Mouse (Mus musculus) macrophage (primary cell): ENCODE data around the gene Il6st. TPM values are rescaled to one million over a fixed set of nuclear protein-coding genes. Genes with fewer than 3 reads are reported as not detected.
A peak's percentile ranks its signal among the peaks of the same experiment; 100 is the strongest.

Experiments used
- H3K27ac ChIP-seq: fragments of 350-480 bp; formaldehyde crosslinking; 2 replicates; pipeline ENCODE4 v1.9.0; 2021
- H3K36me3 ChIP-seq: fragments of 350-480 bp; formaldehyde crosslinking; 2 replicates; pipeline ENCODE4 v1.9.0; 2021; ENCODE audit errors: inconsistent target
- H3K4me3 ChIP-seq: fragments of 350-480 bp; formaldehyde crosslinking; 2 replicates; pipeline ENCODE4 v1.9.0; 2021; ENCODE audit errors: inconsistent target
- H3K79me2 ChIP-seq: fragments of 350-480 bp; formaldehyde crosslinking; 2 replicates; pipeline ENCODE4 v1.9.0; 2021; ENCODE audit errors: inconsistent target
- WGBS: methylation state at CpG from one replicate; pipeline ENCODE4 v1.1.7; 2026; ENCODE audit warnings: inconsistent platforms; ENCODE audit not compliant: missing documents; 5-methylcytosine and 5-hydroxymethylcytosine counted together
- polyA plus RNA-seq: library from polyadenylated mRNA; stranded (reverse); fragments of 250-400 nt; gene quantifications from 3 replicates; pipeline ENCODE4 v1.2.4, GENCODE M21; 2018; ENCODE audit warnings: inconsistent platforms

Il6st gene
- polyA plus RNA-seq, 1 experiment from 2014 or later: 79.6 TPM

- no peaks in the 10 kb centered on the region for H3K79me2 ChIP-seq
- H3K27ac ChIP-seq: no peak overlapping the region
- 65% methylated on average over 7 of the region's 8 CpGs for WGBS
- H3K4me3 ChIP-seq: no peak overlapping the region
- H3K36me3 ChIP-seq: no peaks in the 10 kb centered on the region
These were observed 28.4 kb upstream of the Il6st start for GRCm38 (mm10) chr13:112435241-112436075.

GRCm38 (mm10) chr13:112436288-112436687 lies 27.6 kb upstream of the Il6st start:
- H3K79me2 ChIP-seq: no peaks in the 10 kb centered on the region
- H3K36me3 ChIP-seq: no peaks in the 10 kb centered on the region
- no peak overlapping the region for H3K27ac ChIP-seq
- 93% methylated on average over 6 of the region's 7 CpGs for WGBS
- no peak overlapping the region for H3K4me3 ChIP-seq

DNA sequence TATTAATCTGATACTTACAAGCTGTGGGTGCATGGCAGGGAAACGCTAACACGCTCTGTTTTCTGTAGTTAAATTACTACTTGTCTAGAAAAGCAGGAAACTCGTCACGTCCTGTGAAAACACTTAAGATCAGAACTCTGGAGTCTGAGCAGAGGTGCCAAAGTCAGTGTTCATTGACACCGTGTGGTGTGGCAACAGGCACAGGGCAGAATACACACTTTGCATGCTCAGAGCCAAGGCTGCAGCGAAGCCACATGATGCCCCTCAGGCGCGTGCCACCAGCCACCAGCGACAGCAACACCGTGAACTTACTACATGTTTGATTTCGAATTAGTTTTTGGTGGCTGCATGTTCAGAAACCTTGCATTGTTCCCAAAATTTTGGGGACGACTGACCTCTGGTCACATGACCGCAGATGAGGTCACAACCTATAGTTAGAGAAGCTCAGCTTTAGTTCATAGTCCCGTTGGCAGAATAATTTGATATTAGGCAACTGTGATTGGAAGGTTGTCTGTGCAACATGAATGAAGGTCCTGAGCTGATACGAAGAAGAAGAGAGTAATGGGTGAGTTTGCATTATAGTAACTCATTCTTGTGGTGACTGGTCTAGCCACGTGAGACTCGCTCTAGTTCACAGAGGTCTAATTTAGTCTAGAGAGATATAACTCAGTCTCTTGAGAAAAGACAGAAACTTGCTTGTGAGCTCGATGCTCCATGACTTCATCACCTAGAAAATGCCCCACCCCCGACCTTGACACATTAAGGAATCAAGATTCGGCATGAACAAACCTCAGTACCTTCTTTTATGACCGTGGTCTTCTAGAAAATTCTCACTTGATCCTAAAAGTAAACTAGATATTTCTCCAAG lies 25.6 kb upstream of the Il6st start:
- WGBS: 61% methylated on average over 21 of the region's 21 CpGs
- Histone ChIP-seq H3K36me3 (no peaks in the 10 kb centered on the region), H3K4me3 (no peak overlapping the region), H3K79me2 (no peaks in the 10 kb centered on the region), H3K27ac (peak overlapping the region; percentile 96)

GRCm38 (mm10) chr13:112439105-112439818 lies 24.6 kb upstream of the Il6st start:
- H3K27ac ChIP-seq: peak overlapping the region; percentile 96
- no peaks in the 10 kb centered on the region for H3K36me3 ChIP-seq
- no peaks in the 10 kb centered on the region for H3K79me2 ChIP-seq
- WGBS: 16% methylated on average over 15 of the region's 15 CpGs
- peak overlapping the region; percentile 5; the same call in 1 of the 2 replicates for H3K4me3 ChIP-seq

GRCm38 (mm10) chr13:112439917-112440361 lies 23.9 kb upstream of the Il6st start:
- Histone ChIP-seq H3K27ac (peak overlapping the region; percentile 96), H3K79me2 (no peaks in the 10 kb centered on the region), H3K4me3 (no peak overlapping the region; the same call in 1 of the 2 replicates), H3K36me3 (no peaks in the 10 kb centered on the region)
- 0% methylated on average over 9 of the region's 9 CpGs for WGBS

DNA sequence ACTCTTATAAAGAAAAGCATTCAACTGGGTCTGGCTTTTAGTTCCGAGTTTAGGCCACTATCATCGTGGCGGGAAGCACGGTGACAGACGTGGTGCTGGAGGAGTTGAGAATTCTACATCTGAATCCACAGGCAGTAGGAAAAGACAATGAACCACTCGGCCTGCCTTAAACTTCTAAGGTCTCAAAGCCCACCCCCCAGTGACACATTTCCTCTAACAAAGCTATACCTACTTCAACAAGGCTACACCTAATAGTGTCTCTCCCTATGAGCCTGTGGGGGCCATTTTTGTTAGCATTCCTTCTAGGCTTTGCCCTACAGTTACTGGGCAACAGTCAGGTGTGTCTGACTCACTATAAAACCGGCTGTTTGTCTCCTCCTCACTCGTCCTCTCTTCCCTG lies 23.2 kb upstream of the Il6st start:
- peak overlapping the region; percentile 96 for H3K27ac ChIP-seq
- 61% methylated on average over 7 of the region's 8 CpGs for WGBS
- H3K36me3 ChIP-seq: no peaks in the 10 kb centered on the region

GRCm38 (mm10) chr13:112442867-112443529 lies 20.9 kb upstream of the Il6st start:
- no peaks in the 10 kb centered on the region for H3K36me3 ChIP-seq
- no peaks in the 10 kb centered on the region for H3K79me2 ChIP-seq
- 28% methylated on average over 7 of the region's 7 CpGs for WGBS
- H3K4me3 ChIP-seq: no peak overlapping the region
- H3K27ac ChIP-seq: peak overlapping the region; percentile 98

More for the DNA sequence above, 23.2 kb upstream of the Il6st start:
- Histone ChIP-seq H3K4me3 (no peak overlapping the region), H3K79me2 (no peaks in the 10 kb centered on the region)

DNA sequence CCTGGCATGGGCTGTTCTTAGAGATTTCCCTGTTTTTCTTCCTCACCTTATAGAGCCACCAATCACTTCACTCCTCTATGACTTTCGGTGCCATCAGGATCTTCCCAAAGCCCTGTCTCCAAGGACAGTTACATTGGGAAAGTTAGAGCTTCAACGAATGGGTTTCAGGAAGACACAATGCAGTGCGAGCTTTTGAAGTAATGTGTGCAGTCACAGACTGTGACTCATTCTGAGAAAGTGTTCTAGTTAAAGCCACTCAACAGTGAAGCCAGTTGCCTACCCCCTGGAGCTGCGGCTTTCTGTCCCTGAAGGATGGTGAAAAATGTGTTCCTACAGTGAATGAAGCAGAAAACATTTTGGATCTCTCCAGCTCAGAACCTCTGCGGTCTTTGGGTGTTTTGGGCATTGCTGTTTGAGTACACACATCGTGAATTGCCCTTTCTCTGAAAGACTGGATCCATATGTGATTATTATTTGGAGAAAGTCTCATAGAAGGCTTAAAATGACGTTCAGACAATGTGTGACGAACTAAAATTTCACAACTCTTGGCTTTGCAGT lies 16.7 kb upstream of the Il6st start:
- H3K4me3 ChIP-seq: no peak overlapping the region
- 85% methylated on average over 8 of the region's 8 CpGs for WGBS
- no peaks in the 10 kb centered on the region for H3K36me3 ChIP-seq
- no peaks in the 10 kb centered on the region for H3K79me2 ChIP-seq
- H3K27ac ChIP-seq: no peak overlapping the region

DNA sequence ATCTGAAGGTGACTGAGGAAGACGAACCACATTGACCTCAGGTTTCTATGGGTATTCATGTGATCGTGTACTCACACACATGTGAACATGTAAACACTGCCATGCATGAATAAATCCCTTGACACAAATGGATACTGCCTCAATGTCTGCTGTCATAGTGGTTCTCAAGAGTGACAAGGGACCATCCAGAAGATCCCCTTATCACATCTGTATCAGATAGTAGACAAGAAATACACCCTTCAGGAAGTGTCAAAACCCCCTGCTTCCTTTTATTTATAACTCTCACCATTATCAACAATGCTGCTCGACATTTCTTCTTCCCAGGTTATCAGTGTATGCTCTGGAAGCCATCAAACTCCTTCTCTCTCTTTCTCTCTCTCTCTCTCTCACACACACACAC lies 13.7 kb upstream of the Il6st start:
- 68% methylated on average over 3 of the region's 3 CpGs for WGBS

GRCm38 (mm10) chr13:112457366-112457765 lies 6.5 kb upstream of the Il6st start:
- Histone ChIP-seq H3K4me3 (no peak overlapping the region), H3K36me3 (no peaks in the 10 kb centered on the region), H3K79me2 (peaks cover under 1% of the 10 kb centered on the region; the same call in 1 of the 2 replicates), H3K27ac (no peak overlapping the region)
- 72% methylated on average over 6 of the region's 6 CpGs for WGBS

More for the DNA sequence above, 13.7 kb upstream of the Il6st start:
- Histone ChIP-seq H3K27ac (no peak overlapping the region), H3K36me3 (no peaks in the 10 kb centered on the region), H3K4me3 (no peak overlapping the region), H3K79me2 (no peaks in the 10 kb centered on the region)

DNA sequence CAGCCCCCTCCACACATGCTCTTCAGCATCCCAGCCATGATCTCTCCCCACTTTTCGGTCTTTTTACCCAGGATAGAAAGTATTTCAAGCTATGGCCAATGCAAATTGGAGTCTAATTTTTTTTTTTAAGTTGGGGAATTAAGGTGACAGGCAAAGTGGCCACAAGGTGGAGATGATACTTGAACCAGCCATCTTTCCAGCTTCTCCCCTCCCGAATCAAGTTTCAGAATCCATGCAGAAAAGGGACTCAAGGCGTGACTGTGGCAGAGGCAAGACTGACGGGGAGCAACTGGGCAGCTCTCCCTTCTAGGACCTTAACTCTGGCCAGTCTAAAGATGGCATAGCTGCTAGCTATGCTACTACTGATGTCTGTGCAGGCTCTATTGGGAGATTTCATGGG lies 5.9 kb upstream of the Il6st start:
- H3K79me2 ChIP-seq: peaks cover 7% of the 10 kb centered on the region; the same call in 1 of the 2 replicates

GRCm38 (mm10) chr13:112458435-112459018 lies 5.3 kb upstream of the Il6st start:
- WGBS: 92% methylated on average over 11 of the region's 11 CpGs
- Histone ChIP-seq H3K79me2 (peaks cover 12% of the 10 kb centered on the region; the same call in 1 of the 2 replicates), H3K27ac (no peak overlapping the region), H3K4me3 (no peak overlapping the region), H3K36me3 (no peaks in the 10 kb centered on the region)

More for the DNA sequence above, 5.9 kb upstream of the Il6st start:
- Histone ChIP-seq H3K36me3 (no peaks in the 10 kb centered on the region), H3K27ac (no peak overlapping the region), H3K4me3 (no peak overlapping the region)
- WGBS: 92% methylated on average over 4 of the region's 4 CpGs

DNA sequence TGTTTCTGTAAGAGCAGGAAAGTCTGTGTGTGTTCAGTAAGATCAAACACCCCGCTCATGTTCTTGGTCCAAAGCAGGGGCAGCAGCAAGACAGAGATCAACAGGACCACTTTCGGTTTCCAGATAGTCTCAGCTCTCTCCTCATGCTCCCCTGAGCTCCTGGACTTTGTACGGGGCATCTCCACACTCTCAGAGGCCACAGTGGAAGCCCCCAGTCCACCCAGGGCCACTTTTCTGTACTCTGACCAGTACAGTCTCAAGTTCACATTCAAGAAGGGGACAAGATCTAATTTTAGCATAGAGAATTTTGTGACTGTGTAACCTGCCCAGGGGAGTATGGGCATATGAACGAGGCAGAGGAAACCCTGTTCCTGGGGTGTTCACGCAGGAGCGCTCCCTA lies 3.9 kb upstream of the Il6st start:
- Histone ChIP-seq H3K4me3 (no peak overlapping the region), H3K27ac (no peak overlapping the region), H3K36me3 (no peaks in the 10 kb centered on the region), H3K79me2 (peaks cover 20% of the 10 kb centered on the region)
- WGBS: 92% methylated on average over 6 of the region's 6 CpGs
